Mouse (Mus musculus) C2C12 (cell line): ENCODE data around the gene Gm20388. TPM values are rescaled to one million over a fixed set of nuclear protein-coding genes. Genes with fewer than 3 reads are reported as not detected.

Source experiments
- H3K27me3 ChIP-seq: one replicate; pipeline ENCODE4 v1.6.1; 2011; ENCODE audit not compliant: control insufficient read depth, insufficient read depth, insufficient read length
- H3K36me3 ChIP-seq: one replicate; pipeline ENCODE4 v1.6.1; 2011; ENCODE audit not compliant: control insufficient read depth, insufficient read depth
- H3K4me3 ChIP-seq: one replicate; pipeline ENCODE4 v1.5.1; 2011; ENCODE audit warnings: mild to moderate bottlenecking, control low read depth; ENCODE audit not compliant: poor library complexity, insufficient read depth, severe bottlenecking
- H3K79me2 ChIP-seq: one replicate; pipeline ENCODE4 v1.6.1; 2011; ENCODE audit not compliant: control insufficient read depth, insufficient read depth
- H3K79me3 ChIP-seq: one replicate; pipeline ENCODE4 v1.6.1; 2011; ENCODE audit warnings: low read depth, control low read depth
- H3ac ChIP-seq: one replicate; pipeline ENCODE3; 2011; ENCODE audit warnings: low read depth; ENCODE audit not compliant: control insufficient read depth, insufficient read length
- CEBPB ChIP-seq: IDR thresholded peaks from one replicate; pipeline ENCODE4 v1.6.1; 2011; ENCODE audit warnings: low read depth, mild to moderate bottlenecking, control low read depth, moderate library complexity
- CTCF ChIP-seq: IDR thresholded peaks from one replicate; pipeline ENCODE4 v1.5.1; 2011; ENCODE audit not compliant: control insufficient read depth, insufficient read depth, insufficient read length
- FOSL1 ChIP-seq: IDR thresholded peaks from one replicate; pipeline ENCODE4 v1.8.0; 2011; ENCODE audit warnings: mild to moderate bottlenecking, low read length; ENCODE audit not compliant: poor library complexity, insufficient read depth, severe bottlenecking
- MAX ChIP-seq: IDR thresholded peaks from one replicate; pipeline ENCODE4 v1.6.1; 2011; ENCODE audit warnings: mild to moderate bottlenecking, control low read depth
- MYOD1 ChIP-seq: IDR thresholded peaks from one replicate; pipeline ENCODE4 v1.6.1; 2011; ENCODE audit warnings: low read depth; ENCODE audit not compliant: control insufficient read depth, insufficient read length
- MYOG ChIP-seq: IDR thresholded peaks from one replicate; pipeline ENCODE4 v1.6.1; 2011; ENCODE audit not compliant: control insufficient read depth, insufficient read length; ENCODE audit errors: extremely low read depth
- USF1 ChIP-seq: IDR thresholded peaks from one replicate; pipeline ENCODE4 v1.6.1; 2011; ENCODE audit warnings: low read depth, mild to moderate bottlenecking, control low read depth, moderate library complexity
- polyA plus RNA-seq: library from polyadenylated mRNA; unstranded; fragments of >200 nt; fragmentation: generic; extraction: Trizol; gene quantifications from one replicate; pipeline ENCODE4 v1.2.1, GENCODE M21; 2012; ENCODE audit warnings: missing spikeins

Gene Gm20388
- polyA plus RNA-seq, 1 experiment = 15.0 TPM

GRCm38 (mm10) chr8:121562941-121563351 is 1652.3 kb downstream of the Gm20388 start:
- TF ChIP-seq MAX (no peak), FOSL1 (no peak), CTCF (no peak), MYOG (no peak), MYOD1 (no peak), USF1 (no peak), CEBPB (no peak)
- H3K79me3 ChIP-seq = no peaks in the 10 kb centered on the region
- no peaks in the 10 kb centered on the region for H3K27me3 ChIP-seq
- H3K4me3 ChIP-seq = no peak overlapping the region
- no peaks in the 10 kb centered on the region for H3K36me3 ChIP-seq
- H3ac ChIP-seq = no peak overlapping the region
- H3K79me2 ChIP-seq = peaks cover 4% of the 10 kb centered on the region

GRCm38 (mm10) chr8:121563701-121564100 is 1653.1 kb downstream of the Gm20388 start:
- H3K27me3 ChIP-seq = no peaks in the 10 kb centered on the region
- no peak overlapping the region for H3ac ChIP-seq
- H3K4me3 ChIP-seq = no peak overlapping the region
- H3K36me3 ChIP-seq = no peaks in the 10 kb centered on the region
- H3K79me3 ChIP-seq = no peaks in the 10 kb centered on the region
- H3K79me2 ChIP-seq = peaks cover 8% of the 10 kb centered on the region
- TF ChIP-seq CTCF (no peak), FOSL1 (no peak)

GRCm38 (mm10) chr8:121568321-121568720 is 1657.7 kb downstream of the Gm20388 start:
- Histone ChIP-seq H3K79me2 (peaks cover 21% of the 10 kb centered on the region), H3ac (no peak overlapping the region), H3K4me3 (no peak overlapping the region), H3K27me3 (no peaks in the 10 kb centered on the region), H3K79me3 (peaks cover 7% of the 10 kb centered on the region), H3K36me3 (no peaks in the 10 kb centered on the region)
- TF ChIP-seq CEBPB = no peak
- no peak for TF ChIP-seq USF1
- no peak for TF ChIP-seq CTCF
- TF ChIP-seq MAX = no peak
- TF ChIP-seq FOSL1 = no peak
- TF ChIP-seq MYOG = no peak
- no peak for TF ChIP-seq MYOD1

- TF ChIP-seq MYOD1 (no peak), FOSL1 (no peak), MYOG (no peak), CEBPB (no peak), MAX (no peak), CTCF (no peak), USF1 (no peak)
These were observed 1659.7 kb downstream of the Gm20388 start for GRCm38 (mm10) chr8:121570335-121570734.

GRCm38 (mm10) chr8:121570801-121571200 is 1660.2 kb downstream of the Gm20388 start:
- Histone ChIP-seq H3K36me3 (no peaks in the 10 kb centered on the region), H3ac (no peak overlapping the region), H3K79me3 (peaks cover 13% of the 10 kb centered on the region), H3K27me3 (no peaks in the 10 kb centered on the region), H3K4me3 (no peak overlapping the region), H3K79me2 (peaks cover 40% of the 10 kb centered on the region)
- TF ChIP-seq MAX = no peak
- no peak for TF ChIP-seq FOSL1
- TF ChIP-seq CTCF = no peak
- TF ChIP-seq MYOD1 = no peak
- no peak for TF ChIP-seq CEBPB
- no peak for TF ChIP-seq MYOG
- TF ChIP-seq USF1 = no peak

More at GRCm38 (mm10) chr8:121570335-121570734, 1659.7 kb downstream of the Gm20388 start:
- Histone ChIP-seq H3K36me3 (no peaks in the 10 kb centered on the region), H3K4me3 (no peak overlapping the region), H3K79me3 (peaks cover 13% of the 10 kb centered on the region), H3ac (no peak overlapping the region), H3K27me3 (no peaks in the 10 kb centered on the region), H3K79me2 (peaks cover 40% of the 10 kb centered on the region)

- H3ac ChIP-seq = no peak overlapping the region
- peaks cover 54% of the 10 kb centered on the region for H3K79me2 ChIP-seq
- H3K79me3 ChIP-seq = peaks cover 22% of the 10 kb centered on the region
- no peaks in the 10 kb centered on the region for H3K27me3 ChIP-seq
- TF ChIP-seq MYOG (no peak), FOSL1 (no peak), CEBPB (no peak), MAX (no peak), USF1 (no peak), MYOD1 (no peak), CTCF (no peak)
- no peaks in the 10 kb centered on the region for H3K36me3 ChIP-seq
- H3K4me3 ChIP-seq = no peak overlapping the region
These were observed 1661.5 kb downstream of the Gm20388 start for GRCm38 (mm10) chr8:121572121-121572520.
